Mouse (Mus musculus) MEL-GATA-1-ER (cell line): ENCODE results near the gene Slc25a5.

Experiments
- DNase-seq: peaks from one replicate; pipeline ENCODE4 v3.0.0-alpha.2; 2012; ENCODE audit warnings: low read depth; ENCODE audit errors: extremely low read depth

Slc25a5 gene

GRCm38 (mm10) chrX:36833397-36834084, 38.1 kb downstream of the Slc25a5 start:
- no peak for DNase-seq

GRCm38 (mm10) chrX:36837069-36837676, 41.7 kb downstream of the Slc25a5 start:
- DNase-seq, result no peak

- DNase-seq, result no peak
These were observed 43.9 kb downstream of the Slc25a5 start for GRCm38 (mm10) chrX:36839391-36839790.

GRCm38 (mm10) chrX:36841698-36842097, 46.2 kb downstream of the Slc25a5 start:
- DNase-seq, result no peak

GRCm38 (mm10) chrX:36843346-36843990, 48.0 kb downstream of the Slc25a5 start:
- no peak for DNase-seq

GRCm38 (mm10) chrX:36847152-36847551, 51.7 kb downstream of the Slc25a5 start:
- DNase-seq, result no peak
